Mouse (Mus musculus) brain, embryonic 14.5 days (tissue): ENCODE data around the gene Kpna2.
"Not testable (repeated sequence)": the region's sequence is repeated elsewhere in the genome, so short reads cannot be mapped to it uniquely, and the experiment has no call there.

Experiments used
- CTCF ChIP-seq: fragments of 200-500 bp; IDR thresholded peaks from 2 replicates; pipeline ENCODE4 v1.5.1; 2012; ENCODE audit warnings: inconsistent platforms, mild to moderate bottlenecking, moderate library complexity, borderline replicate concordance; ENCODE audit not compliant: insufficient read depth, insufficient read length; ENCODE audit errors: extremely low read depth
- POLR2A ChIP-seq: fragments of 200-500 bp; IDR thresholded peaks from 2 replicates; pipeline ENCODE4 v1.6.1; 2012; ENCODE audit warnings: mild to moderate bottlenecking, inconsistent platforms, borderline replicate concordance; ENCODE audit not compliant: poor library complexity, insufficient read depth, insufficient read length, severe bottlenecking; ENCODE audit errors: extremely low read depth

- not testable (repeated sequence) for TF ChIP-seq CTCF, POLR2A
Observed at GRCm38 (mm10) chr11:107019722-107020121, 20.4 kb upstream of the Kpna2 start.
